Mouse (Mus musculus): ENCODE measurements around the gene 4933427I04Rik. TPM values are rescaled to one million over a fixed set of nuclear protein-coding genes. Genes with fewer than 3 reads are reported as not detected.

Gene 4933427I04Rik
- 54.4 and 63.4 TPM in 2 replicates for polyA plus RNA-seq (2012; rRNA removed)

DNA sequence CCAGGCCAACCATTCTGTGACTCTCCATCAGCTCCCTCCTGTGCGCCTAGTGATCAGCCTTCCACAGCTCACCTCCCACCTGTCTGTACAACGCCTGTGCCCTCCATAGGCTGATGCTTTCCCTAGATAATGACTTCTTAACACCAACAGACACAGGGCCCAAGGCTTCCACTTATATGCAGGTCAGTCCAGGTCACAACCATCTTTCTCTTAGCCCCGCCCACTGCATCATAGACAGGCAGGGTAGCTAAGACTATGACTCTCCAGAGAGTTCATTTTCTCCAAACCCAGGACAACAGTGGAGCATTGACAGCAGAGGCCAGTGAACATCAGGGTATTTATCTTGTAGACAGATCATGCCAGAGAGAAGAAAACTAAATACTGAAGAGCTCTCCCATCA, at the start of gene 4933427I04Rik:
TSS of gene 4933427I04Rik (plus strand) at position 301 of the 400 bp plus-strand sequence.
- peak within 1 kb of the TSS; percentile 68 for H3K27ac ChIP-seq (ENCODE audit: control insufficient read depth, insufficient read depth, low read depth, low read length)
- H3K4me3 ChIP-seq (ENCODE audit: control insufficient read depth, low read depth, low read length) = peak within 1 kb of the TSS; percentile 88
- H3K27me3 ChIP-seq (ENCODE audit: control insufficient read depth, insufficient read depth, low read length) = no peaks in the 10 kb centered on the region
- no peaks in the 10 kb centered on the region for H3K36me3 ChIP-seq (ENCODE audit: control insufficient read depth, insufficient read depth, low read length)
- TF ChIP-seq POLR2A (IDR thresholded peaks at IDR 0.05; ENCODE audit: control insufficient read depth, low read depth, low read length) (no peak), CTCF (IDR thresholded peaks at IDR 0.05; ENCODE audit: control insufficient read depth, insufficient read depth, insufficient replicate concordance, low read depth, low read length) (no peak)
- H3K4me1 ChIP-seq (ENCODE audit: control insufficient read depth, insufficient read depth, low read length) = no peaks in the 10 kb centered on the region; the same call in 1 of the 2 replicates

DNA sequence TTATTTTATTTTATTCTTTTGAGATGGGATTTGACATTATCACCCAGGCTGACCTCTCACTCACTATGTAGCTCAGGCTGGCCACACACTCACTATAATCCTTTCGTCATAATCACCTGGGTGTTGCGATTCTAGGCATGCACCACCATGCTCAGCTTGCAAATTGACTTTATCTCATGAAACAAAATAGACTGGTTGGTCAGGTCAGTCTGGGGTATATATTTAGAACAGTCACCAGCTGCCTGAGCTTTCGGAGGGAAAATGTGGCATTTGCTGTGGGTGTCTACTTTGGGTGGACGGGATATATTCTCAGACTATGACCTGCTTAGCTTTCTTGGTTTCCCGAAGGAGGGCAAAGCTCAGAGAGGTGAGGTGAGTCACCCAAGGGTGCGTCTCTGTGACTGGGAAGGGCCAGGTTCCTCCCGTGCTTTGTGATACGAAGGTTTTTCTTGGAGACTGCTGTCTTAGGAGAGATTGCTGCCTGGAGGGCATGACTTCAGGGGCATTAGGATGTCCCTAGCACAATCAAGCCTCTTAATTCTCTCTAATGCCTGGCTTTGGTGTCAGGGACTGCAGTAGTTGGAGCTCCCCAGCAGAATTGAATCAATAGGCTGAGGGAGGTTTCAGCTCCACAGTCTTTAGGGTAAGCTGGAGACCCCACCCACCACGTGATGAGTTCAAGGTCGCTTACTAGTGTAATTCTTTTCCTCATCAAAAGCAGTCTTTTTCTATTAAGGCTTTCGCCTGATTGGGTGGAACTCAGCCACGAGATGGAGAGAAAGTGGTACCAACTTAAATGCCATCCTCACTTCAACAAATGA, 48.8 kb upstream of the 4933427I04Rik start:
- H3K27me3 ChIP-seq (ENCODE audit: control insufficient read depth, insufficient read depth, low read length) = no peaks in the 10 kb centered on the region
- peaks cover 6% of the 10 kb centered on the region for H3K4me1 ChIP-seq (ENCODE audit: control insufficient read depth, insufficient read depth, low read length)
- TF ChIP-seq POLR2A (IDR thresholded peaks at IDR 0.05; ENCODE audit: control insufficient read depth, low read depth, low read length) = no peak
- no peak for TF ChIP-seq CTCF (IDR thresholded peaks at IDR 0.05; ENCODE audit: control insufficient read depth, insufficient read depth, insufficient replicate concordance, low read depth, low read length)
- H3K36me3 ChIP-seq (ENCODE audit: control insufficient read depth, insufficient read depth, low read length) = no peaks in the 10 kb centered on the region
- H3K4me3 ChIP-seq (ENCODE audit: control insufficient read depth, low read depth, low read length) = peak overlapping the region; percentile 55
- H3K27ac ChIP-seq (ENCODE audit: control insufficient read depth, insufficient read depth, low read depth, low read length) = no peak overlapping the region

DNA sequence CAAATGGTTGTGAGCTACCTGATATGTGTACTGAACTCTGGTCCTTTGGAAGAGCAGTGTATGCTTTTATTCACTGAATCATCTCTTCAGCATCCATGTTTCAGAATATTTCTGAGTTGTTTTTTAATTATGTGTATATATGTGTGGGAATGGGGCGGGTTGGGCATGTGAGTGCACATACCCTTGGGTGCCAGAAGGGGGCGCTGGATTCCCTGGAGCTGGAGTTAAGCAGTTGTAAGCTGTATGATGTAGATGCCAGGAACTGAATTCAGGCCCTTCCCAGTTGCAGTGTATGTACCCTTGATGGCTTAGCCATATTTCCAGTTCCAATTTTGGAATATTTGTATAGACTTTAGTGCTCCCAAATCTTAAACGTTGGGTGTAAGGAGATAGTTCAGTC, 47.0 kb upstream of the 4933427I04Rik start:
- Histone ChIP-seq H3K27me3 (ENCODE audit: control insufficient read depth, insufficient read depth, low read length) (no peaks in the 10 kb centered on the region), H3K27ac (ENCODE audit: control insufficient read depth, insufficient read depth, low read depth, low read length) (no peak overlapping the region), H3K36me3 (ENCODE audit: control insufficient read depth, insufficient read depth, low read length) (no peaks in the 10 kb centered on the region), H3K4me3 (ENCODE audit: control insufficient read depth, low read depth, low read length) (no peak overlapping the region), H3K4me1 (ENCODE audit: control insufficient read depth, insufficient read depth, low read length) (peaks cover 6% of the 10 kb centered on the region)
- TF ChIP-seq CTCF (IDR thresholded peaks at IDR 0.05; ENCODE audit: control insufficient read depth, insufficient read depth, insufficient replicate concordance, low read depth, low read length) (peak; percentile 61; the same call in 1 of the 2 replicates), POLR2A (IDR thresholded peaks at IDR 0.05; ENCODE audit: control insufficient read depth, low read depth, low read length) (no peak)

- Histone ChIP-seq H3K4me1 (ENCODE audit: control insufficient read depth, insufficient read depth, low read length) (peaks cover 8% of the 10 kb centered on the region), H3K27me3 (ENCODE audit: control insufficient read depth, insufficient read depth, low read length) (no peaks in the 10 kb centered on the region), H3K4me3 (ENCODE audit: control insufficient read depth, low read depth, low read length) (no peak overlapping the region), H3K36me3 (ENCODE audit: control insufficient read depth, insufficient read depth, low read length) (no peaks in the 10 kb centered on the region), H3K27ac (ENCODE audit: control insufficient read depth, insufficient read depth, low read depth, low read length) (no peak overlapping the region)
- TF ChIP-seq CTCF (IDR thresholded peaks at IDR 0.05; ENCODE audit: control insufficient read depth, insufficient read depth, insufficient replicate concordance, low read depth, low read length) (no peak), POLR2A (IDR thresholded peaks at IDR 0.05; ENCODE audit: control insufficient read depth, low read depth, low read length) (no peak)
These were observed 45.4 kb upstream of the 4933427I04Rik start for GRCm38 (mm10) chr4:123814030-123814501.

GRCm38 (mm10) chr4:123819093-123819610, 40.3 kb upstream of the 4933427I04Rik start:
- Histone ChIP-seq H3K36me3 (ENCODE audit: control insufficient read depth, insufficient read depth, low read length) (no peaks in the 10 kb centered on the region), H3K4me1 (ENCODE audit: control insufficient read depth, insufficient read depth, low read length) (peaks cover 3% of the 10 kb centered on the region; the same call in 1 of the 2 replicates), H3K27me3 (ENCODE audit: control insufficient read depth, insufficient read depth, low read length) (no peaks in the 10 kb centered on the region), H3K4me3 (ENCODE audit: control insufficient read depth, low read depth, low read length) (no peak overlapping the region), H3K27ac (ENCODE audit: control insufficient read depth, insufficient read depth, low read depth, low read length) (no peak overlapping the region)
- TF ChIP-seq POLR2A (IDR thresholded peaks at IDR 0.05; ENCODE audit: control insufficient read depth, low read depth, low read length) (no peak), CTCF (IDR thresholded peaks at IDR 0.05; ENCODE audit: control insufficient read depth, insufficient read depth, insufficient replicate concordance, low read depth, low read length) (peak; percentile 19; the same call in 1 of the 2 replicates)

DNA sequence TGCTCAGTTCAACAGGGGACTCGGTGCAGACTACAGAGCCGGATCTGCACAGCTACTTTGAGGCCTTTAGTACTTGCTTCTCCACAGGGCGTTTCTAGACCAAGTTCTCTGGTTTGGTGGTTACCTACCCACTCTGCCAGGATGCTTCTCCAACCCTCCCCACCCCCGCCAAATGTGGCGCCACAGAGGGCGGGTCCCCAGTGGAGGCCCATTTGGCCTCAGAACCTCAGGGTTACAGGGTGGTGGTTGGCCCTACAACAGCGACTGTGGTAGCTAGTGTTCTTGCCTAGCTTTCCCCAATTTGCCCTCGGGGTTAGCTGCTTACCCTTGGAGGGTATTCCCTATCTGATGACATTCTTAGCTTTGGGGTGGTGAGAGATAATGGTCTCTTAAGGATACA, 17.4 kb upstream of the 4933427I04Rik start:
- Histone ChIP-seq H3K36me3 (ENCODE audit: control insufficient read depth, insufficient read depth, low read length) (no peaks in the 10 kb centered on the region), H3K4me1 (ENCODE audit: control insufficient read depth, insufficient read depth, low read length) (peaks cover 5% of the 10 kb centered on the region), H3K27me3 (ENCODE audit: control insufficient read depth, insufficient read depth, low read length) (no peaks in the 10 kb centered on the region), H3K27ac (ENCODE audit: control insufficient read depth, insufficient read depth, low read depth, low read length) (no peak overlapping the region), H3K4me3 (ENCODE audit: control insufficient read depth, low read depth, low read length) (peak overlapping the region; percentile 1)
- no peak for TF ChIP-seq CTCF (IDR thresholded peaks at IDR 0.05; ENCODE audit: control insufficient read depth, insufficient read depth, insufficient replicate concordance, low read depth, low read length)
- TF ChIP-seq POLR2A (IDR thresholded peaks at IDR 0.05; ENCODE audit: control insufficient read depth, low read depth, low read length) = no peak

- H3K27me3 ChIP-seq (ENCODE audit: control insufficient read depth, insufficient read depth, low read length) = no peaks in the 10 kb centered on the region
- H3K4me1 ChIP-seq (ENCODE audit: control insufficient read depth, insufficient read depth, low read length) = no peaks in the 10 kb centered on the region; the same call in 1 of the 2 replicates
- no peak overlapping the region for H3K27ac ChIP-seq (ENCODE audit: control insufficient read depth, insufficient read depth, low read depth, low read length)
- H3K4me3 ChIP-seq (ENCODE audit: control insufficient read depth, low read depth, low read length) = peak overlapping the region; percentile 84
- TF ChIP-seq POLR2A (IDR thresholded peaks at IDR 0.05; ENCODE audit: control insufficient read depth, low read depth, low read length) (no peak), CTCF (IDR thresholded peaks at IDR 0.05; ENCODE audit: control insufficient read depth, insufficient read depth, insufficient replicate concordance, low read depth, low read length) (no peak)
- no peaks in the 10 kb centered on the region for H3K36me3 ChIP-seq (ENCODE audit: control insufficient read depth, insufficient read depth, low read length)
These were observed 2.6 kb upstream of the 4933427I04Rik start for GRCm38 (mm10) chr4:123856888-123857287.
